Mouse (Mus musculus) cerebellum, postnatal 10 days (tissue): Measurements from ENCODE around the gene Irf2bpl.

Experiments
- DNase-seq, 2 experiments: peaks; one replicate each; pipeline ENCODE4 v3.0.0; 2021; ENCODE audit warnings: mixed read lengths in 2 of 2

Gene Irf2bpl

DNA sequence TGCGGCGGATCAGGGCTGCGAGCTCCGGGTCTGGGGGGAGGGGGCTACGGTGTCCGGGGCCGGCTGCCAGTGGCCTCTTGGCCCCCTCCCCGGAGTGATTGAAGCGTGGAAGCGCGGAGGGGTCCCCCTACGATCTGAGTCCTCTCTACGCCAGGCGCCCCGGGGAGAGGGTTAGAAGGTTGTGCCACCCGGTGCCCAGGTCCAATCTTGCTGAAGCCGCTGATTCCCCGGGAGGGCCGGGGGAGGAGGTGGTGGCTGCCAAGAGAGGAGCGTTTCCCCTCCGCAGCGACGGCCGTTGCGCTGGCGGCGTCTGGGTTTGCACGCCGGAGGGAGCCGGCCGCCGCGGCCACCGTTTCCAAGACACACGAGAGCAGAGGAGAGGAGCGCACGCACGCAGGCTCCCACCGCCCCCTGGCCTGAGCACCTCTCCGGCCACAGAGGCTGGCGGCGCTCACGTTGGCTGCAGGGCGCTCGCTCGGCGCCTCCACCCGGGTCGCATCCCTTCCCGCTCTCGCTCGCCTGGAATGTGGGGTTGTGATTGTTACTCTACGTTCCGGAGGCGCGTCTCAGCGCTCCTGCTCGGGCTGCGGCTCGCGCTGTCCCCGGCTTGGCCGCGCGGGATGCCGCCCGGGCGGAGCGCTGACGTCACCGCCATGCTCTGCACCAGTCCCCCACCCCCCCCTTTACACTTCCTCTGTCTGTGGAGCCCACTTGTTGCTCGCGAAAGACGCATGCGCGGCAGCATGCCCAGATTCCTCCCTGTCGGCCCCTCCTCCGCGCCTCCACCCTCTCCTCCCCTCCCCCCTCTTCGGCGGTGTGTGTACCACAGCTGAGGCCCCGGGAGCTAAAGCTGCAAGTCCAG is at the start of gene Irf2bpl:
Gene Irf2bpl (minus strand): TSS at position 602 of the 862 bp plus-strand sequence.
- peak; percentile 100 for DNase-seq

DNA sequence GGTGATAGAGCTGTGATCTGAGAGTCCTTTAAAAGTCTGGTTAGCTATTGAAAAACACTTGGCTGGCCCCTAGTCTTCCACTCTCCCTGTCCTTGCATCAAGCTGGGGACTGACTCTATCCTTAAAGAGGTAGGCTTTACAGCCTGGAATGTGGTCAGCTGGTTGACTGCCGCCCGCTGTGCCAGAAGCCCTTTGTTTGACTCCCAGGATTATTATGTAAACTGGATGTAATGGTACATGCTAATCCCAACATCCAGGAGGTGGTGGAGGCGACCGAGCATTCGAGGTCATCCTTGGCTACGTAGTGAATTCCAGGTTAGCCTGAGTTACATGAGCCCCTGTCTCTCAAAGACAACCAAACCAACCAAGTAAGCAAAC is 48.0 kb upstream of the Irf2bpl start:
- DNase-seq = peak in 1 of 2 experiments; percentile 26

DNA sequence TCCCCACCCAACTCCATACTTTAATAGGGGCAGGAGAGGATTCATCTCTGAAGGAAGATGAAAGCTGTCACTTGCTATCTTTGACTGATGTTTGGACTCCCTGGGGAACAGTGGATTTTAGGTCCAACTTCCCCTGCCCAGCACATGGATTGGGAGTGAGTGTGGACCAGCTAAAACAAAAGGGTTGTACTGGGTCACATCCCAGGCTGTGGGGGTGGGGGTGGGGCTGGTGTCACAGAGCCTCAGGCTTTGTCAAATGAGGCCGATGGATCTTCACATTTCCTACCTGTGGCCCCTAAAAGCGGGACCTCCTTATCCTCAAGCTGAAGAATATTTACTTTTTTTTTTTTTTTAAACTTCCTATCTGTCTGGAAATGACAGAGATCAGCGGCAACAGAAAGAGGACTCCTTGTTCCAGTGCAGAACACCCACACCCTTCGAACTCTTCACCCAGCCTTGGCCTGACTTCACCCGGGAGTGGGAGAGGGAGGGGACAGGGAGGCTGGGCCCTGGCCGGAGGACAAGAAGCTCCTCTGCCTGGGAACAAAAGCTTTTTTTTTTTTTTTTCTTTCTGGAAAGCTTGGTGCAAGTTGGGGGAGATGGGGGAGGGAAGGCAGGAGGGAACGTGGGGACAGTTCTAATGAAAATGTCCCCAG is 47.4 kb upstream of the Irf2bpl start:
- DNase-seq = peak in 1 of 2 experiments; percentile 54

DNA sequence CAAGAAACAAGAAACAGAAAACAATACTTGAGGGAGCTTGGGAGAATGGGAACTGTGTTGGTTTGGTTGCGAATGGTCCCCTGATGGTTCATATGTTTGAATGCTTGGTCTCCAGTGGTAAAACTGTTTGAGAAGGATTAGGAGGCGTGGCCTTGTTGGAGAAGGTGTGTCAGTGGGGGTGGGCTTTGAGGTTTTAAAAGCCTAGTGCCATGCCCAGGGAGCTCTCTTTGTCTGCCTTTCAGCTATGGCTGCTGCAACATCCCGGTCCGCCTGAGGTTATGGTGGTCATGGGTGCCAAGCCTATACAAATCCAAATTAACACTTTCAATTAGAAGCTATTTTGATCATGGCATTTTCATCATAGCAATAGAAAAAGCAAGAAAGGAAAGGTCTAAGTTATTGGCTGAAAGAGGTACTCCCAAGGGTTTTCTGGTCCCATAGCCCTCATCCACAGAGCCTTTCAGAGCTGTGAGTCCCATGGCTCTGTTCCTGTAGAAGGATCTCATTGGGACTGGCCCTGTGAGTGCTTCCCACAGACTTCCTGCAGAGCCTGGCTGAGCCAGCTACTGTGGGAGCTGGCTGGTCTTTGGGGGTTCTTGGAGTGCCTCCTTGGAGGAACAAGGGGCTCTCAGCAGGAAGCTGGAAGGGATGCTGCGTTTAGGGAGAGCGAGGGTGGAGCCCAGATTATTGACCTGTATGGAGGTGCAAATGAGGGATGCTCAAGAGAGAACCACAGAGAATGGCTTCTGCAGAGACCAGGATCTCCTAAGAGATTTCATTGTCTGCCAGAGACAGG is 46.5 kb upstream of the Irf2bpl start:
- DNase-seq = no peak

DNA sequence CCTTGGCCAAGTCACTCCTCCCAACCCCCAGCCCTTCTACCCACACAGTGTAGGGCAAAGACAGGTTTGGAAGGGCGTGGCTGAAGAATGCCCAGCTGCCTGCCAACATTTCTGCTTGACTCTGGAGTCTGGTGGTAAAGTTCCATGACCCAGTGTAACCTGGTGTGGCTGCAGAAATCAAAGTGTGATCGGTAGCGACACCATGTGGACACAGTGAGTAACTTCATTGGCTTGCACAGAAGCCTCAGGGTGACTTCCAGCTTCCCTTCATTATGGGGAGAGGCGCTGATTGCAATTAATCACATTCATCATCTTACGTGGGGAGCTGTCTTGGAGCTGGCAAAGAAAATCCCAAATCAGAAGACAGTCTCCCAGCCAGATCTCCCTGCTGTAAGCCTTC is 39.2 kb upstream of the Irf2bpl start:
- peak; percentile 89 to 90 for DNase-seq

DNA sequence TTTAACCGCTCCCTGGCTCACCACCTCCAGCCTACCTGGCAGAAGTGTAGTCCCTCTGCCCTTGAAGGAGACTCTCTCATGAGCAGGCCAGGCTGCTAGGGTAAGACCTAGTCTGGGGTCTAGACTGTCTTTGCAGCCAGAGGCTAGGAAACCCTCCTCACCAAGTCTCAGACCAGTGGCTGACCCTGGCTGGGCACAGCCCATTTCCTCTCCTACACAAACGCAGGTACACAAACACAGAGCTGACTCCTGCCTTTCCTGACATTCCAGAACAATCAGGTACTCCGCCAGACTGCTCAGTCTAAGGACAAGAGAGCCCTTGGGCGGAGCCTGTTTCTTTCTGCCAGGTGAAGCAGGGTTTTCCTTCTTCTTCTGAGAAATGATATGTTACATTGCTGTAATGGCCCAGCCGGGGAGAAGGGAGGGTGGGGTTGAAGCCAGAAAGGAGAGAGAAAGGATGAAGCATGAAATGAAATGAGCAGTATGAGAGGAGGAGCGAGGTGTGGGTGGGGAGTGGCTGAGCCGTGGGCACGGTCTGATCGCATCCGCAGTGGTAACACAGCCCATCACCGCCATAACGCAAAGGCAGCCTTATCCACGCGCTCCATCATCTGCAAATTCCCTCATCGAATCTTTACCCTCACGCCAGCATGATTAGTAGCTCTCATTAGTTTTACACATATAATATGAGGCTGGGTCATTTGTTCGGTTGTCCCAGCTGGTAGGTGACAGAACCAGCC is 34.6 kb upstream of the Irf2bpl start:
- DNase-seq = no peak

DNA sequence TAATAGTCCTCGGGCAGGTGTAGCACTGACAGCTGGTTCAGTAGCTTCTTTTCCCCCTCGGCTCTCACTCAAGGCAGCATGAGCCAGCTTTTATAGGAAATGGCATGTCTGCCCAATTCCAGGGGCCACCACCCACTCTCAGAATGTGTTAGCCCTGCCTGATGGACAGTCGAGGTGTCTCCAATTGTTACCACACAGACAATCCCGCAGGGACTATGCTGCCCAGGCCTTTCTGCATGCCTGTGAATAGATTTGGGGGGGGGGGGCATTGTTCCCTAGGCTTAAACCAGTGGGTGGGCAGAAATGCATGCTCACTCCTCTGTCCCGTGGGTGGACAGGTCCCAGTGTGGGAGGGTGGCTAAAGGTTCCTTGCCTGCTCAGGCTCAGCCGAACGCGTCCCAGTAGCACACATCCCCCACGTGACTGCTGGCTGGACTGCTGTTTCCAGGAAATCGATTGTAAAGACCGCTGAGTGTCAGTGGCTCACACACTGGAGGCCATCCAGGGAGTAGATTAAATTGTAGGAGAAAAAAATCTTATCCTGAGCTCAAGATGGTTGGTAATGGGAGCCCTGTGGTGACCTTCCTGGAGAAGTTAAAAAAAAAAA is 33.9 kb upstream of the Irf2bpl start:
- DNase-seq = peak; percentile 47 to 63

DNA sequence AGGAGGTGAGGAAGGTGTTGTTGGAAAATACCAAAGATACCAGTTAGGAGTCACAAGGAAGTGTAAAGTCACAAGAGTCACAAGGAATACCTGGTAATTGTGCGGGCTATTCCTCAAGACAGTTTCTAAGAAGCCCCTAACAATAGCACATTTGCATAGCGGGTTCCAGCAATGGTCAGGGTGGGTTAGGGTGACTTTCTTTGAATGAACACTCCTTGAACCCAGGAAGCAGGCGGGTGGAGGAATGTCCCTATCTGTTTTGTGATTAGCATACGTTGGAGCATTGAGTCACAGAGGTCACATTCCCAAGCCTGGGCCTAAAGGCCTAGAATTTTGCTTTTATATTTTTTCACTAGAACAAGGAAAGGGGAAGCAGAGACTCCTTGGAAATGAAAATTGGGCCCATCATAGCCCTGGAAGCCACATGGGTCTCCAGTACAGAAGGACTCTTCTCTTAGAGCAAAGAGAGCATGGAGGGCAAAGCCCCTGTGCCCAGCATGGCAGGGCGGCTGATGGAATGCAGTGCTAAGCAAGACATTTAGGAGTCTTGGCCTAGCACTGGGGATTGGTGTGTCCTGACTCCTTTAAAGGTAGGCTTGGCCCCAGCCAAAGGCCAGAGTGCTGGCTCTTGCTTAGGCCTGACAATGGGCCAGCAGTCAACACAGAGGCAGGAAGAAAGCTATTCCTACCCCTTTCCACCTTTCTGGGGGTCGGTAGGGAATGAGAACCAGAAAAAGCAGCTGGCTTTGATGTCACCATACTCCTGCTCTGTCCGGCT is 32.4 kb upstream of the Irf2bpl start:
- DNase-seq = no peak

DNA sequence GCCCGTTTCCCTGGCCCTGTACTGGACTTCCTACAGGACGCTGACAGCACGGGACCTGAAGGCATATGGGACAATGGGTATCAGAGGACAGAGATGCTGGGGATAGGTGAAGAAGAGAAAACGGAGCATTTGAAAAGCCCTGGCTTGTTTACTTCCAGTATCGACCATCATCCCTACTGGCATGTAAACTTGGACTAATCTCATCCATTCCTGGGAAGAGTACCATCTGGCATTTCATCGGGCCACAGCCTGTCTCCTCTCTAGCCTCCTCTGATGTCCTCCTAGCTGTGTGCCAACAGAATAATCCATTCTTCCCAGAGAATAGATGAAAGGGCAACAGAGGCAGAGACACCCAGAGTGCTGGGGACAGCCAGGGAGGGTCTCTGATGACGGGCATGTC is 31.0 kb upstream of the Irf2bpl start:
- DNase-seq = peak; percentile 82 to 84

DNA sequence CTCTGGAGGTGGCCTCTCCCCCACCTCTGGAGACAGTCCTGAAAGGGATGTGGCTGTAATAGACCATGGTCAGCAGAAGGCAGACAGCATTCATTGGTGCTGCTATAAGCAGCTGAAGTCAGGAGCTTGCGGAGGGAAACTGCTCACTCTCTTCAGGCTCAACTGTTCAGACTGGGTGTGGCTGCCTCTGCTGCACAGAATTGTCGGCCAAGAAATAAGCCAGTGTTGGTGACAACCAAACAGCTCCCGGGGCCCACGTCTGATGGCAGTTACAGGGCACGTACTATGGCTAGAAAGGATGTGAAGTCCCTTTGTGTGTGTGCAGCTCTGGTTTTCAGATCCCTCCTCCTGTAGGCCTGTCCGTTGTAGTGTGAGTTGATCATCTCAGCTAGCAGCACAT is 30.2 kb upstream of the Irf2bpl start:
- DNase-seq = peak; percentile 25 to 45

DNA sequence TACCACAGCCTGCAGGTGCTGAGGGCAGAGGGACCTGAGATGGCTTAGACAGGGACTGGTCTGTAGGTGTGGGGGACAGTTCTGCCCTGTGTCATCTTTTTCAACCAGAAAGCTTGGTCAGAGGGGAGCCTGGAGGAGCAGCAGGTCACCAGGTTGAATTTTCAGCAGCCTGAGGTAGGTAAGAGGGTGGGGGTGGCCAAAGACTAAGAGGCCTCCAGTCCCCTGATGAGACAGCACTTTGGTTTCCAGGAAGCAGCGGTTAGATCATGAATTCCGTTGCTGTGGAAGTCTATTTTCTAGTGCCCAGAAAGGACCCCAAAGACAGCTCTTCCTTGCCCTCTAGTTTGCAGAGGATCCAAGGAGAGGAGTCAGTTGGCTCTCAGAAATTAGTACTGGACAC is 29.8 kb upstream of the Irf2bpl start:
- peak in 1 of 2 experiments; percentile 20 for DNase-seq

DNA sequence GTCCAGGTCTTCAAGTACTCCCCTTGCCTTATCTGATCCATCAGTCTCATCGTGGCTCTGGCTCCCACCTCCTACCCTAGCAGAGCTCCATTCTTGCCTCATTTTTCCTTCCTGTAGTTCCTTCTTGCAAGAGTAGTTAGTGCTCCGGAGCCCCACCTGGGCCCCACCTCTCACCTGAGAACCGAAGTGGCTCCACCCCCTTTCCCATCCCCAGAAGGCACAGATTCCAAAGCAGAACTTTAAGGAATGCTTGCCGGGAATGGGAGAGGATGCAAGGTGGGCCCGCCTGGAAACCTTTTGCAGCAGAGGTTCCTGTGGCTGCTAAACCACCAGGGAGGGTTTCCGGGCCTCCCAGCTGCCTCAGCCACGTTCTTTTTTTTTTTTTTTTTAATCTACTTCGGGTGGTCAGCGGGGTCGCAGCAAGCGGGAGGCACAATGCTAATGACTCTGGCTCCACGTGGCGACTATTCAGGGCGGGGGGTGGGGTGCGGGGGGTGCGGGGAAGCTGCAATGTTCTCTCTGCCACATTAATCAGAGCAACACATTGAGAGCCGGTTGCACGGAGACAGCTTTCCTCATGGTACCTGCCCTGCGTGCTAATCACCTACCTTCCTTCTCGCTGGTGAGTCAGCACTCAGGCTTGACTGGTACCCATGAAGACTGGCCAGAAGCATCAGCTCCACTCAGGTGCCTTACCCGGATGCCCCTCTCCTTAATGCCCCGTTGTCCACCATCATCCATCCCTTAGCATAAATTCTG is 27.9 kb upstream of the Irf2bpl start:
- peak in 1 of 2 experiments; percentile 22 for DNase-seq

DNA sequence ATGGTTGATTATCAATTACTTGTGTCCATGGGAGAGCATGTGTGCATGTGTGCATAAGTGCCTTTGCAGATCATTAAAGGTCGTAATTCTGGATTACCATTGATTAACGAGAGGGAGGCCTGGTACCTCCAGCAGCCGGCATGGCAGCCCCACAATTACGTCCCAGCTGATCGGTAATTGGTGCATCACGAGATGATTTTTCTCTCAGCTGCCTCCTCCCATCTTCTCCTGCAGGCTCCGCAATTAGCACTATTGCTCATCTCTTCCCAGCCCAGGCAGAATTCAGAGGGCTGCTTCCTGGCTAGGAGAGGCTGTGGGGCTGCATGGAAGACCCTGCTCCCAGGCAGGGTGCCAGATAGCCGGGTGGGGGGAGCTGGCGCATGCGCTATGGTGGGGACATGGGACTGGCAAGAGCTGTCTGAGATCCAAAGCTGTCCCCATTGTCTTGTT is 26.9 kb upstream of the Irf2bpl start:
- DNase-seq = peak; percentile 96 to 98

DNA sequence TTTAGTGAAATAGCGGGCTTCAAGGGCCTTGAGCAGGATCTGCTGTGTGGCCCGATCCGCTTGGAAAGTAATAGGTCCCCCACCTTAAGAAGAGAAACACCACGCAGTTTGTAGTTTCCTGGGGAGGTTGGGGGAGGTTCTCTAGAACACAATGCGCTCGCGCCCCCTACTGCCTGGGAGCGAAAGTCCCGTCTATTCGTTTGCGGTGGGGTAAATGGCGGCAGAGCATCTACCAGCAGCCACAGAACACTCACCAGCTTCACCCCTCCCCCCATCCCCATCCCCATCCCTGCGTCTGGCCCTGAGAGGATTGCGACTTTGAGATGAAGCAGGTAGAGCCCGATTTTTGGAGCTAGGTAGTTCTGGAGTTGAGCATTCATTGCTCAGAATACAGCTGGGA is 21.8 kb upstream of the Irf2bpl start:
- peak; percentile 92 to 93 for DNase-seq

DNA sequence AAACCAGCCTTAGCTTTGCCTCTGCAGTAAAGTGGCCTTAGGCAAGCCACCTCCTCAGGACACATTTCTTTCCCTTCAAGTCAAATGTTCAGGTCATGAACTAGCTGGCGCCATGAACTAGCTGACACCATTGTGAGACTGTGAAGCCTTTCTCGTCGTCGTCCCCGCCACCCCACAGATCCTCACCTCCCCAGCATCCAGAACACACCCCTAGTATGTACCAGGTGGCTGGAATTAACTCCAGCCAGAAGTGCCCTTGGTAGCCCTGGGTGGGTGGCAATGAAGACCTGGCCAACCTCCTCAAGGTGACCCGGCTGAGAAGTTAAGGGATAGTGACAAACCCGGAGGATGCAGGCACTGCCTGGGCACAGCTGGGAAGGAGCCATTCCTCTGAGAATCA is 21.3 kb upstream of the Irf2bpl start:
- no peak for DNase-seq

DNA sequence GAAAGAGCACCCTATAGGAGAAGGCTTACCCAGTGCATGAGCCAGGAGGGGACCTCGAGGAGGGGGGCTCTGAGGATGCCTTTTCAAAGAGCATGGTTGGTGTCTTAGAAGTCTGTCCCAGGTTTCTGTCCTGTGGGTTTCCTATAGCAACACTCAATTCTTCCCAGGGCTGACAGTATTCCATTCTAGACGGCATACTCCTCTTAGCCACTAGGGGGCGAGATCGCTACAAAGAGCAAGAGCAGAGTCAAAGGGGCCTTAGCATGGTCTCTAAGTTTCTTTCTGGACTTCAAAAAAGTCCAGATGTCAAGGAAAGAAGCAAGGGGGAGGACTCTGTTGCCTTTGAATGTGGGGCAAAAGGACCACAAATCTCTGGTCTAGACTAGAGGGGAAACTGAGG is 20.6 kb upstream of the Irf2bpl start:
- DNase-seq = peak; percentile 80 to 85

DNA sequence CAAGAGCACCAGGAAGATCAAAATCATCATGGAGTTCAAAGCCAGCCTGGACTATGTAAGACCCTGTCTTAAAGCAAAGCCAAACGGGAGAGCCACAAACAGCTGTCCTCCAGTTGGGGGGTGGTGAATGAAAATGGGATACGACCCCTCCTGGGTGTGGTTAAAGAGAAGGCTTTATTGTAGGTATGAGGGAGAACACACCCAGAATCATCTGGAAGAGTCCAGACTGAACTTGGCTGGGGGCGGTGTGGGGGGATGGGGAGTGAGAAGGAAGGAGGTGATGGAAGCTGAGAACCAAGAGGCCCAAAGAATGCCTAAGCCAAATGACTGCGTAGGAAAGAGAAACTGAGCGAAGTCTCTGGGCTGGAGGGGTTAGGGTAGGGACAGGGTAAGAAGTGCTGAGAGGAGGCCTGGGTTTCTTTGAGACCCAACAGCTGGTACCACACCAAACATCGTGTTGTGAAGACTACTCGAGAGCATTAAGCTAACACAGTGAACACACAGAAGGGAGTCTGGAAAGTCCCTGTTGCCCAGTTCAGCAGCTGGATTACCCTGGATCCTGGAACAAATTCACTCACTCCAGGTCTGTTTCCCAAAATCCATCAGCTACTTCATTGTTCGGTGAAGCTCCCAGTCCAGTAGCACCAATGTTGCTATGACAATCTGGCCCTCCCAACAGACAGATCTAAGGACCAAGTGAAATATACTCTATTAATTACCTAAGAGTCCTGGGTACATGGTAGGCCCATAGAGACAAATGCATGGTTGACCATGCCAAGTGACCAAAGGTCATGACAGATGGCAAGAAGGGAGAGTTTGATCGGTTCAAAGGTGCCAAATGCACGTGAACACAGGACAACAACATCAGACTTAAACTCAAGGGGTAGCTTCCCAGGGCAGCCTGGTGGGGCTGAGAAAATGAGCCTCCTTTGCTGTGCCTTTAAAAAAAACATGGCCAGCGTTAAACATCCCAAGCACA is 19.5 kb upstream of the Irf2bpl start:
- no peak for DNase-seq

DNA sequence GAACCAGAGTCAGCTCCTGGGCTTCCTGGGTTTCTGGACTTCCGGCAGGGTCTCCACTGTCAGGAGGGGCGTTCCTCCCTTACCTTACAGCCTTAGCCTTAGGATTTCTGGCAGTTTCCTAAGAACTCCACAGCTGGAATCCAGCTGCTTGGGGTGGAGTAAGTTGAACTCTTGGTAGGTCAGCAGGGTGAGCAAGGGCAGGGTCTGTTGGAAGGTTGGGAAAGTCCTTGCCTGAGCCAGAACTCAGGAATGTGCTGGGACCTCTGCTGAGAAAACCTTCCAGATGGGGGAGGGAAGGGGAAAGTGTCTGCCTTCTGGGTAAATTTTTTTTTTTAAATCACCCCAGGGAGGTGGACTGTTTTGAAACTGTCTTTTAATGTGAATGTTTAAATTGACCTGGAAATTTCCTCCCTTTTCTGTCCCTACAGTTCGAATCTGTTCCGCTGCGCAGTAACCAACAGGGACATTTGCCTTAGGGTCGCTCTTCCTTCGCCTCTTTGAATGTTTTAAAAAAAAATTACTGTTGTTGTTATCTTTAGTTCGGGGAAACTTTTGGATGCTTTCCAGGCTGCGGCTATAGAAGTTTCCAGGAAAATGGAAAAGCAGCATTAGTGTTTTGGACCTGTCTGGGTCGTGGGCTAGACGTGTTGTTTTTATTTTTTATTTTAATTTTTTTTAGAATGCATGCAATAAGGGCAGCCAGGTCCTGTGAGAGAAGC is 15.0 kb upstream of the Irf2bpl start:
- DNase-seq = peak in 1 of 2 experiments; percentile 27

DNA sequence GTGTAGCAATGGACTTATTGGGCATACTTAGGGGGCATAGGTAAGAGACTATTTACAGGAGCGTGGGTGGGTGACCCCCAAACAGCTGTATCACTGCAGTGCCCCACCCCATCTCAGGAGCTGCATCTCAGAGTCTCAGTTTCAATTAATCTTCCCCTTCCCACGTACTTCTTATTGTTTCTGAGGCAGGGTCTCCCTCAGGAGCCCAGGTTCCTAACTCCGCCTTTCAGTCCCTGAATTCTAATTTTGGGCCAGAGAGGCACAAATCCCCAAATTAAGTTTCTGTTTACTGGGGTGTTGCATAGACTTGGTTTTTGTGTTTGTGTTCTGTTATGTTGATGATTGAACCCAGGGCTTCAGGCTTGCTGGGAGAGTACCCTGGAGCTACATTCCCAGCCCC is 13.8 kb upstream of the Irf2bpl start:
- no peak for DNase-seq
